Mouse (Mus musculus) erythroblast, embryonic 14.5 days (primary cell): Measurements from ENCODE around the gene Slamf9.

ENCODE experiments used
- GATA1 ChIP-seq: IDR thresholded peaks from 2 replicates; pipeline ENCODE4 v1.6.1; 2012; ENCODE audit warnings: low read length, inconsistent platforms, mixed read lengths
- TAL1 ChIP-seq: IDR thresholded peaks from 3 replicates; pipeline ENCODE4 v1.6.1; 2012; ENCODE audit warnings: low read length, inconsistent platforms, mixed read lengths

GRCm38 (mm10) chr1:172512962-172513361 lies 37.8 kb downstream of the Slamf9 start:
- TF ChIP-seq GATA1 (no peak), TAL1 (no peak)
